Mouse (Mus musculus): Measurements from ENCODE around the gene Gm1123.

Gene Gm1123

DNA sequence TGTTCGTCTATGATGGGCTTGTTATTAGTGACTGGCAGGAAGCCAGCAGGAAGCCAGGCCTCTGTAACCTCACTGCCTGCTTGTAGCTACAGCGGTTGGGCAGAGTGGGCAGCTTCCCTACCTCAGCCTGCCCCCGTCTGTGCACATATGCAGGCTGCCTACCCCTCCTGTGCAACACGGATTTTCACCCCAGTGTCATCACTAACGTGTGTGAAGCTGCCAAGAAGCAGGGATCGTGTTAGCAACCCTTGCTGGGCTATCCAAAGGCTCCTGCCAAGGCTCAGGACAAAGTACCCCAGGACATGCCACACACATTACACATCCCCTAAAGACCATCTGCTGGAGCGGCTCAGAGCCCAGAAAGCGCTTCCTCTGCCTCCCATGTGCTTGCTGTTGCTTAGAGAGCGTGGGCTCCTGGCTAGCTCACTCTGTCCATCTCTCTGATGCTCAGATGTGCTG lies 35.6 kb downstream of the Gm1123 start:
- no peak for DNase-seq

DNA sequence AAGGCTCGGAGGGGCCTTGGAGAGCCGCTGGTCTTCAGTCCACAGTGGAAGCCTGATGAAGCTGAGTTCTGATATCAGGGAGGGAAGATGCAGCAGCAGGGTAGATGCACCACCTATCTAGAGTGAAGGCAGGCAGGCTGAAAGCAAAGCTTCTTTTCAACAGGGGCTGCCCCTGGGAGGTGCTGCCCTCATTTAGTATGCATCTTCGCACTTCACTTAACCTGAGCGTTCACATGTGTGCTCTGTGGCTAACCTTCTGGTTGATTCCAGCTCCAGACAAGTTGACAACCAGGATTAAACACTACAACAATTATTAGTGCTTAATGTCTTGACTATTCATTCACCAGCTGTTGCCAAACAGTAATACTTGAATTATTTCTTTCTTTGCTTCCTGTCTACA lies 41.4 kb downstream of the Gm1123 start:
- no peak for DNase-seq

DNA sequence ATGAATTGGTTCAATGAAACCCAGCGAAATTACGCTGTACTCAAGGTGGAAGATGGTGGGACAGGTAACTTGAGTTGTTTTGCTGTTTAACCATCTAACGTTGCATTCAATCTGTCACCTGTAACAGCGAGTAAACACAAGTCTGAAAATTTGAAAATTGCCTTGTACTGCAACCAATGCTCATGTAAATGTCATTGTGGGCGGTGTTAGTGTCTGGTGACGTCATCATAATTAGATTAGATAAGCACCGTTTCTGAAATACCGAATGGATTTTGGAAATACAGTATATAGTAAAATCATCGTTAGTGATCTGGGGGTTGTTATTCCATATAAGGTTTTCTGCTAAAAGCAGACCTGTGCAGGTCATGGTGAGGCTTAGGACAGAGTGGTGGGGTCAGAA lies 48.4 kb downstream of the Gm1123 start:
- no peak for DNase-seq

DNA sequence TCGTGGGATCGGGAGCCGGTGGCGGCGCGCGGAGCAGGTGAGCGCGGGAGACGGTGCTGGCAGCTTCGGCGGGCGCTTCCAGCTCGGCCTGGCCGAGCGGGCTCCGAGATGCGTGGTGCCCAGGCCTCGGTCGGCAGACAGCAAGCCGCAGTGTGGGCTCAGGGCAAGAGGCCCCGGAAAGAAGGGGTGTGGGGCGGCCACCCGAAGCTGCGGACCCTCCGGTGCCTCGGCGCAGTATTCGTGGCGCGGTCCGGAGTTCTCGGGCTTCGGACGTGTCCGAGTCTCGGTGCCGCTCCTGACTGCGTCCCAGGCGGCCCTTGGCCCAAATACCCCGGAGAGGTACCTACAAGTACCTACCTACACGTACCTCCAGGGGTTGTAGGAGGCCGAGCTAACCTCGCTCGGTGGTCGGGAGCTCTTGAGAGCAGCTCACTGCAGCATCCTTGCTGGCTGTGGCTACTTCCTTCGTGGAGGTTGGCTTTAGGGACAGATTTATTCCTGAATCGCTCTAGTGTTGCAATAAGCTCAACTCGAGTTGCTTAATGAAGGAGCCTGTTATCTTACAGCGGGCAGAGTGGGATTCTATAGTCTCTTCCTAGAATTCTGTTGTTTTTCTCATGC lies 48.9 kb downstream of the Gm1123 start:
- DNase-seq = no peak

DNA sequence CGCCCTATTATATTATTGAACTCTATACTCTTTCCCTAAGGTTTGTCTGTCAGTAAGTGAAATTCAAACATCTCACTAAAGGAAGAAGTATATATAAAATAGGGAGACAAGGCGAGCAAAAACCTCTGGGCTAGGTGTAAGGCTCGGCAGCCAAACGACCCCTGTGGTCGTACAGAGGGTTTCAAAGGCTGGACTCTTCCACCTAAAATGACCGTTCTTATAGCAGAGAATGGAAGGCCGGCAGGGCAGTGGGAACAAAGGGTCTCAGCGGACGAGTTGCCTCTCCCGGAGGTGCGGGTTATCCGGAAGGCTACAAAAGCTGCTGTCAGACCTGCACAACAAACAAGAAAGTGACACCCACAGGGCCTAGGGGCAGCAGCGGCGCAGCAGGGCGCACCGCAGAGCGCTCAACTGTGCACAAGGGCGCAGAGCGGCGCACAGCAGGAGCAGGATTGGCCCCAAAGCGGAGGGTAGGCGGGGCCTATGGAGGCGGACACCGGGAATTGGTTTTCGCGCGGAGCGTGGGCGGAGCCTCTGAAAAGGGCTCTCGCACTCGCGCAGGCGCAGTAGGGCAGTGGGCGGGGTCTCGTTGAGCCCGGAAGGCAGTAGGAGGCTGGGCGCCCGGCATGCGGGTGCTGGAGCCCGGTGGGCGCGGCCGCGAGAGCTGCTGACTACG lies 49.6 kb downstream of the Gm1123 start, which contains the start of gene Faim:
Gene Faim, plus strand, starts transcription at position 574 of the 676 bp plus-strand sequence.
- DNase-seq = peak; percentile 99 to 100

DNA sequence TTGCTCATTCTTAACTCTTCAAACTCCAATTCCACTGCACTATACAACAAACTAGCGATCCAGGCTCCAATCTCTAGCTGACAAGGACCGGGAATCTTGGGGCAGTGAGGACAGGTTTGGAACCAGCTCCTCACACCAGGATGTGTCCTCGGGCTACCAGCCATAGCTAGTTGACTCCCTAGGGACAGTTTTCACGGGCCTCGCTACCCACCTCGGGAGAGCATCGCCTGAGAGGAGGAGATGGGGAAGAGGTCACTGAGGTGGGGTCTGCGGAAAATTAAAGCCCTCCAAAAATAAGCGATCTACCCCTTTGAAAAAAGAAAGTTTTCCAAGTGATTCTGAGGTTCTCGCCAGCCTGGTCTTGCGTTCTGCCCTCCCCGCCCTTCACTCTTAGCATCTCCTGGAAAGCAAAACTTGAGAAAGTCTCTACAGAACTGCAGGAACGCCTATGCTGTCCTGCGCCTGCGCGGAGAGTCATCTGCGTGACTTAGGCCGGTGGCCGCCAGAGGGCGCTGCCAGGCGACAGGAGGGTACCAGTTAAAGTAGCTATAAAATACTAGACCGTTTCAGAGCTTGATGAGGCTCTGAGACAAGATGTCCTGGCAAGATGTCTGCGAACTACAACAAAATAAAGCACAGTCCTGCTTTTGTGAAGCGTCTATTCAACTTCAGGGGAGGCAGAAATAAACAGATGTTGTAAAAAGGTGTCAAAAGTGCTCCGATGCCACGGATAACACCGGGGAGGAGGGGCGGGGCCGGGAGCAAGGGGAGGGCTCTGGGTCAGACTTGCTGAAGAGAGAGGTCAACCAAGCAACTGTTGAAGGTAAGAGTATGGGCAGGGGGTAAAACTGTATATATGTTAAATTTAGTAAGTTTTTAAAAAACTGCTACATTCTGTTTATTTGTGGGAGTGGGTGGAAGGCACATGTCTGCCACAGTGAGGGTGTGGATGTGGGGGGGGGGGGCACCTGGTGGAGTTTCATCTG lies 55.8 kb downstream of the Gm1123 start:
- peak; percentile 86 to 97 for DNase-seq

DNA sequence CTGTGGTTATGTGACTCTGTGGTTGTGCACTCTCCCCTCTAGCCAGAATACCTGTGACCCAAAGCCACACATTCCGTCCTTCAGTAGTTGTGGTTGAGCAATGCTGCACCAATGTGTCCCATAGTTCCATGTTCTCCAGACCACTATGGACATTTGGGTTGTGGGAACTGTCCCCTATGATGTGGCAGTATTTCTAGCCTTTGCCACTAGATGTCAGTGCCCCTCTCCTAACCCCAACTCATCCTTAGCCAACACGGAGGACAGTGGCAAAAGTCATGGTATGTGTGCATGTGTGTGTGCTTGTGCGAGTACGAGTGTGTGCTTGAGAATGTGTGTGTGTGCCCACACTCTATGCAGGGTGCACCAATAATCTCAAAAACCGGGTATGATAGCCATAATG lies 59.0 kb downstream of the Gm1123 start:
- peak in 1 of 2 experiments; percentile 31 for DNase-seq

DNA sequence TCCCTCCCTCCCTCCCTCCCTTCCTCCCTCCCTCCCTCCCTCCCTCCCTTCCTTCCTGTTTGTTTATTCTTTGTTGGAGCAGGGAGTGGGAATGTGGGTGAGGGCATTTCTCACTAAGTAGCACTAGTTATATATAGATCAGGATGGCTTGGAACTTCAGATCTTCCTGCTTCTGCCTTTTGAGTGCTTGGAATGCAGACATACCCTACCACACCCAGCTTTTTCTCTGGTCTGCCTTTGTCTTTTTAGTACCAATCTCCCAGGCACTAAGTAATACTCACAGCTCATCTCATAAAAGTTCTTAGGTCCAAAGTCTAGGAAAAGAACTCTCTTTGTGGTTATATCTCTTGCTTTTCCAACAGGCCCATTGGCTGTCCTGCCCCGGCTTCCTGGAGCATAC lies 59.4 kb downstream of the Gm1123 start:
- DNase-seq = no peak

DNA sequence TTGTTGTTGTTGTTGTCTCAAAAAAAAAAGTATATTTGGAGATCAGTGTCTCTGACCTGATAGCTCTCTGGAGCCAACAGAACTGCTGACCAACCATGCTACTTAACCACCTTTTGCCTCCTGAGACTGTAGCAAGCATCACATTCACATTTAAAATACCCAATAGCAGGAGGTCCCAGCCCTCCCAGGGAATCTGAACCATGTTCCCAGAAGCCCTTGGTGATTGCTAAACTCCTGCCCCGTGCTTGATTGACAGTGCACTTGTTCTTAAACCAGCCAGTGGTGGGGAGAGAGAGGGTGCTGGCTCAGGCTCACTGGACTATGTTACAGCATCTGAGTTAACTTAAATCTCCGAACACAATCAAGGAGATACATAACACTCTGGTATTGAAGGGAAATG lies 60.6 kb downstream of the Gm1123 start:
- DNase-seq = no peak

DNA sequence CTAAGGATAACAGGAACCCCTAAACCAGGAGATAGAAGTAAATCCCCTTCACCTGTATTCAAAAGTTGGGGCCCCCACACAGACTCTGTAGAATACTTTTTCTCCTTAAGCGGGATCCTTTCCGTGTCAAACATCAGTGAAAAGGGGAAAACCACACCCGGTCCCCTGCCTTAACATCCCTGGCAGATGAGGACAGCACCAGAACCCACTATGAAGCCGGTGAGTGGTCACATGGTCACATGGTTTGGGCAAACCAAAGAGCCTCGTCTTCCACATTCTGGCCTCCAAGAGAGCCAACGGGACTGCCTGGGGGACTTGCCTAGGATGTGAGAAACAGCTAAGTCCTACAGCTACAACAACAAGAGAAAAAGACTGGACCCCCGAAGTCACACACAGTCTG lies 62.0 kb downstream of the Gm1123 start:
- DNase-seq = no peak

DNA sequence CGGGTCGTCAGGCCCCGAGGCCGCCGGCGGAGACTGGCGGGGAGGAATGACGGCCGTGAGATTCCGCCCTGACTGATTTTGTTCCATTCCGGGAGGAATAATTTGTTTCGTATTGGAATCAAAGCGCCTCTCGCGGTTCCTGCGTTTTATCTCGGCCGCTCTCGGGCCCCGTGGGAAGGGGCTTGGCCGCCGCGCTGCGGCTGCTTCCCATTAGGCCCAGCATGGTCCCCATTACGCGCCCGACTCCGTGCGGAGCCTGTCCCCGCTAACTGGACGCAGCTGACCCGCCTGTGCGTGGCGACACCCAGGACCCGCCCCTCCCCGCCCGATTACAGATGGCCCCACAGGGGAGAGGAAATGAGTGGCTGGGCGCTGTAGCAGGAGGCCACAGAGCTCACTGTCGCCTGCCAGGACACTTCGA lies 62.4 kb downstream of the Gm1123 start:
- DNase-seq = no peak

DNA sequence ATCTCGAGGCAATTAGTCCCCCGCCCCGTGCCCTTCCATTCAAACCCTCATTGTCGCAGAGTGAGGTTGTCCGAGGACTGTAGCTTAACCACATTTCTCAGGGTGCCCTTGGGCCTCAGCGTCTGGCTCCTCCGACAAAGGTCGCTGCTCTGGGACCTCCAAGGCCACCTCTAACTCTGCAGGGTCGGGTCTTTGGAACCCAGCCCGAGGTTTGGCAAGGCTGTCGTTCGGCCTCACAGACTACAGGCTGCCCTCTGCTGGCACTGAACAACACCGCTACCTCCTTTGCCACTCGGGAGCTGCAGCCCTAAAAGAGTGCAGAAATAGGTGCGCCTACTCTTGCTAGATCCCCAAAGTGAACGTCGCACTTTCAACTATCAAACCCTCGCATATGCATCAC lies 70.4 kb downstream of the Gm1123 start:
- DNase-seq = peak in 1 of 2 experiments; percentile 72

DNA sequence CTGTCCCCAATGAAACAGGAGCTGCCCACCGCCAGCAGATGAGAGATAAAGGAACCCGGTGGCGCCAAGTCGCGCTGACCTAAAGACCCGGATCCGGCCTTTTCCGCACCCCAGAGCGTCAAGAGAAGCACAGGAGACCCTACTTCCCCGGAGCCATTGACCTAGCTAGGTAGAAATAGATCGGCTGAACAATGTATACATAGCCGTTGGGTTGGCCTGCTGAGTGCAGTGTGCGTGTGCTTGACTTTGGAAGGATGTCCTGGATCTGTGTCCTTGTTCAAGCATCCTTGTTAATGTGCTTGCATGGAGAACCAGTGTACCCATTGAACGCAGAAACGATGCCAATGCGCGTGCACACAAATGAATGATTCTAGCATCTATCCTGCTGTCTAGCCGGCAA lies 71.9 kb downstream of the Gm1123 start:
- no peak for DNase-seq

DNA sequence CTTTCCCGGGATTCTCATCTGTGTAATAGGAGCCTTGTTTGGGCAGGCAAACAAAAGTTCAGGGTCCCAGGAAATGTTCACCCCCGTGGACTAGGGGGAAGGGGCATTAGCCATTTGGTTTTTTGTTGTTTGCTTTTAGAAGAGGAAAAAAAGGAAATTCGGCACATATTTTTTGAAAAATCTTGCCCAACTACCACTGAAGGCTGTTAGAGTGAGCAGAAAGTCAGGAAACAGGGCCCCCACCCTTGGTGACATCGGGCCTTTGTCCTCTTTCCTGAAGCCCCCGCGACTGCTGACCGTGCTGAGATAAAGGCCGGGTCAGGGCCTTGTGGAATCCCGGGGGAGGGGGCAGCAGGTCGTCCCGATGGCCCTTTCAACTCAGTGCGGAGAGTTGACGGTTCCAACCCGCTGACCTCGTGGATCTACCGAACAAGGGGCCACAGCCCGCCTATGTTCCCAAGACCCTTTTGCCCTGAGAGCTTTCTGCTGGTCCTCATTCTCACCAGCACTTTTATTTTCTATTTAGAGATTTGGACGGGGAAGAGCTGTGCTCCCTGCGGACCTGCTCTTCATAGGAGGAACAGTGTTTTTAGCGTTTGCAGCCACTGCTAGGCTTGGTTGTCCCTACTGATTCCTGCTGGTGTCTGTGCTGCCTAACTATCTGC lies 72.9 kb downstream of the Gm1123 start:
- DNase-seq = no peak

DNA sequence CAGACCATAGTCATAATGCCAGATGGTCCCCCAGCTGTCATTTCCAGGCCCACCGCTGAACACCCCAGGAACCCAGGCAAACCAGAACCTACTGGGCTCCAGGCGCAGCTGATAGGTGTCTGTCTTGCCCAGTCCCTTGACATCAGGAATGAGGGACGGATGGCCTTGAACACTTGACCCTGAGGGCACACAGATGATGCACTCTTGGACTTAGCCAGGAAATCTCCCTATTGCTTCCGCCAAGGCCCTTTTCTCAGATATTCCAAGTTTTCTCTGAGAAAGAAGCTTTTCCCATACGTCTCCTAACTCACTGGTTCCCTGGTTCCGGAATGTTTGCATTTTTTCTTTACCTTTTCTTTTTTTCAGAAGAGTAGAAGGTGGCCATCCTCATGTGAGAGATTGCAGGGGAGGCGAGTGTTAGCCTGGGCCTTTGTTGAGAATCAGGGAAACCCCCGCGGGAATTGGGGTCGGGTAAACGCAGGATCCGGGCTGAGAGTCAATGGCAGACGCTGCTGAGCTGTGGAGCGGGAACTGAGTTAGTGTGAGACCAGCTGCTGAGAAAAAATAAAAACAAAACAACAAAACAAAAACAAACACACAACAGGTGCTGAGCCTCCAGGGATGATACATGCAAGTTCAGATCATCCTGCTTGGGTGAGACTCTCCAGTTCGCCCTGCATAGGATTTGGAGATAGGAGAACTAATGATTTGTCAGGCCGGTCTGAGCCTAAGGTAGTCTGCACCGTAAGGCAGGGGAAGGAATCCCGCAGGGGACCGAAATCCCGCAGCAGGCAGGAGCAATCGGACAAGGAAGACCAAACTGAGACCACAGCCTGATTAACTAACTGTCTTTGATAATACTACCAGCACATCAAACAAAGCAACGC lies 73.7 kb downstream of the Gm1123 start:
- no peak for DNase-seq

DNA sequence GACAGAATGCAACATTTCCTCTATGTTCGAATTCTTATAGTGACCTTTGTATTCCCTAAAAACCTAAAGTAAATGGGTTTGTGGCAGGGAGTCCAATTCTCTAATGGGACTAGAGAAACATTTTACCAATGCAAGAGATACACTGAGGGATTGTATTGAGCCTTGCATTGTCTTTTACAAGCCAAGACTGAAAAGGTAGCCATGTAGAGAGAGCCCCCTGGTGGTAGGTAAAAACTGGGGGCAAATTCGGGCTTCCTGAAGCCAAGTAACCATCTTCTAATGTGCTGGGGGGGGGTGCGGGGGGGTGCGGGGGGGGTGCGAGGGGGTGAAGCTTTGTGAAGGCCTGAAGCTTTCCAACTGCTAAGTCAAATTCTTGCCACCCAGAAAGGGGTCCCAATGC lies 75.2 kb downstream of the Gm1123 start:
- no peak for DNase-seq

DNA sequence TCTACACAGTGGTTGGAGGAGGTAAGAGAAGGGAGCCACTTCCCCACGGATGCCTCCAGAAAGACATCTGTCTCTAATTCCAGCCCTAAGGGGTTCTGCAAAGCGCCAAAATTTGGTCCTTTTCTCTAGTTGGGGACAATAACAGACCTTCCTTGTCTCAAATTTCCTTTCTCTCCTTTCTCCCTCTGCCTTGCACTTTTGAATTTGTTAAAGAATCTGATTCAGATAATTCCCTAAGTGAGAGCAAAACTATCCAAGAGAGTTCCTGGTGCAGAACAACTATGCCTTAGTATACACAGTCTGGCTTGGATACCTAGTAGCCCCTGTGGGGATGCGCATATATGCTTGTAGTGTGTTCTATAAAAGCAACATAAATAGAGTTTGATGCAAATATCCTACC lies 75.7 kb downstream of the Gm1123 start:
- DNase-seq = no peak

DNA sequence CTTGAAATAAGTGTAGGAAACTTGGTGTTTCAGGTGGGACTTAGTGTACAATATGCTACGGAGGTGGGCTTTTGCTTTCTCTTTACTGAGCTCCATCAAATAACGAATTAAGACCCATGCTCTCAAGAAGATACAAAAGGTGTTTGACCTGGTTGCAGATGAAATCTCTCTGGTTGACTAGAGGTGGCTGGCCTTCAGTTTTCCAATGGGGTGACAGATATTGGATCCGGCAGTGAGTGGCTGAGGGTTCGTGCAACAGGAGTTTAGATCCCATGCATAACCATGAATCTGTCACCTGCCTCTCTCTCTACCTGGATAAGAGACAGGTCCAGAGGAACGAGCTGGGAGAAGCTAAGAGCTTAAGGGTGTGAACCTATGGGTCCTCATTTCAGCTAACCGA lies 76.9 kb downstream of the Gm1123 start:
- no peak for DNase-seq

DNA sequence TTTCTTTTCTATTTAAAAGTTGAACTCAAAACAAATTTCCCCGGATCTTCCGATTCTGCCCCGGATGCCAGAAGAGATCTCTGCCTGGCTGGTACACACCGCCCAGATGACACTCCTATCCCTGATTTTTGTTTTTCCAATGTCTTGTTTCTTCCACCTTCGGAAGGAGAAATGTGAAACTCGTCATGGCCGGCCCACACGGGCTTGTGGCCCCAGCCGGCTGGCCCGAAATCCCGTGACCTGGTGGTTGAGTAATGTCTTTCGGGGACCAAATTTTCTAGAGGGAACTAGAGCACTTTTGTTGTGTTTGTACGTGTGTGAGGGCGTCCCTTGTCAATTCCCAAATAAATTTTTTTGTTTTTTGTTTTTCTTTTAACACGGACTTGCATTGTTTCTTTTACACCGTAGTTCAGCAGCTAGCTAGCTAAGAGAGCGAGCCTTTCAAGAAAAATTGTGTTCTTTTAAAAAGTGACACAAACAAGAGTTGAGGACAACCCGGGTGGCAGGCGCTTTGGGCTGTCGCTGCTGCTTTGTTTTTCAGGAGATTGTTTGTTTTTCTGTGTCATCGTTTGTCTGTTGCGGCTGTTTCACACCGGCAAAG lies 77.7 kb downstream of the Gm1123 start:
- DNase-seq = no peak

Measured in kidney, postnatal 36 days (tissue).